ENCODE assay signal across 10 mouse cellular contexts in the genomic region with DNA sequence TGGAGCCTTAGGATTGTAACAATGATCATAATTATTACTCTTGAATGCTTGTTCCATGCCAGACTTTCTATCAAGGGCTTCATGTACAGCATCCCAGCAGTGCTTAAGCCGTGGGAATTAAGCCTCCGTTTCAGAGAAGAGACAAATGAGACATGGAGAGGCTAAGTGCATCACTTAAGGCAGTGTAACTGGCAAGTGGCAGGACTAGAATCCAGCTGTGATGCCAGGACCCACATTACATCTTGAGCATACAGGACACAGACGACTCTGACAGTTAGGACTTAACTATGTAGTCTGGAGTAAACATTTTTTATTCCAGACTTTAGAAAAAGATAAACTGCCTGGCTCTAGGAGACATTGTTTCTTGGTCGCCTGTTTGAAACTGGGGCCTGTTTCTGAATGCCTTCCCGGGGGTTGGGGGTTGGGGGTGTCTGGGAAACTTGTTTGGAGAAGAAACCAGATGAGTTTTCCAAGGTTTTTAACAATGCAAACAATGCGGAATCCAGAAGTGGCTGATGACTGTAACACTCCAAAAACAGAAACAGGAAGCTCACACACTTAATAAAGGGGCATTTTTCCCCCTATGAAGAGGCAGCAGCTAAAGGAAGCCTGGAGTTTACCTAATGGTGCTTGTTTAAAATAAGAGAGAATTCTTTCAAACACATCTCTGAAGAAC. TPM values are rescaled to one million over a fixed set of nuclear protein-coding genes. Genes with fewer than 3 reads are reported as not detected.
DNase-seq lines count a peak whose midpoint lies in the region; ATAC-seq and TF ChIP-seq lines count a peak whose summit lies in the region.
"Had no signal": no experiment of that assay in that cellular context is flagged by ENCODE, and none has a peak within 500 bp of the region (broad histone marks: within the 10 kb centered on the region; RNA-seq: fewer than 3 reads in every experiment).

No protein-coding gene starts in this region.

- ATAC-seq in heart, embryonic 12.5 days (ENCODE audit: insufficient number of reproducible peaks, low FRiP score): no peak
- no peak for ATAC-seq in limb, embryonic 14.5 days (ENCODE audit: low FRiP score, low read depth)
- no peak for ATAC-seq in liver, embryonic 12.5 days
- ATAC-seq: CD4-positive, CD25-positive, alpha-beta regulatory T cell, adult 4 months had no signal

- no peak for TF ChIP-seq POLR2A in bone marrow macrophage, adult 2 months (IDR thresholded peaks at IDR 0.05; ENCODE audit: borderline replicate concordance, low read depth, low read length)
- TF ChIP-seq POLR2A in limb, embryonic 14.5 days (IDR thresholded peaks at IDR 0.05; ENCODE audit: borderline replicate concordance, extremely low read depth, insufficient read depth, insufficient read length): no peak

- TF ChIP-seq CTCF in bone marrow macrophage, adult 2 months (IDR thresholded peaks at IDR 0.05; ENCODE audit: low read depth, low read length): no peak

- H3K9me3 ChIP-seq in heart, embryonic 12.5 days (replicated peaks): no peaks in the 10 kb centered on the region
- no peaks in the 10 kb centered on the region for H3K9me3 ChIP-seq in limb, embryonic 14.5 days (ENCODE audit: control insufficient read depth, low read length)
- H3K9me3 ChIP-seq in liver, embryonic 12.5 days (replicated peaks): no peaks in the 10 kb centered on the region

- peak; percentile 95 for DNase-seq in heart, adult 11 months
- no peak for DNase-seq in heart, postnatal 36 days
- DNase-seq in limb, embryonic 14.5 days (ENCODE audit: low spot score): no peak
- DNase-seq in layer of hippocampus, adult 11-12 months (ENCODE audit: low spot score): no peak
- DNase-seq in T-cell, adult 2 months (ENCODE audit: low spot score): no peak
- DNase-seq: thymus, adult 2 months had no signal

- no peaks in the 10 kb centered on the region for H3K36me3 ChIP-seq in heart, embryonic 12.5 days
- no peaks in the 10 kb centered on the region for H3K36me3 ChIP-seq in limb, embryonic 14.5 days (ENCODE audit: control insufficient read depth, insufficient read depth, low read length)
- no peaks in the 10 kb centered on the region for H3K36me3 ChIP-seq in liver, embryonic 12.5 days

- no peak overlapping the region for H3K4me3 ChIP-seq in bone marrow macrophage, adult 2 months (ENCODE audit: insufficient read depth, low read length)
- no peak overlapping the region for H3K4me3 ChIP-seq in heart, embryonic 12.5 days
- no peak overlapping the region for H3K4me3 ChIP-seq in limb, embryonic 14.5 days (replicated peaks; ENCODE audit: low read length)
- H3K4me3 ChIP-seq in liver, embryonic 12.5 days: no peak overlapping the region

- H3K27ac ChIP-seq in bone marrow macrophage, adult 2 months (ENCODE audit: insufficient read depth, low read depth, low read length): peak overlapping the region; percentile 31
- peak overlapping the region; percentile 71 for H3K27ac ChIP-seq in heart, embryonic 12.5 days (ENCODE audit: poor library complexity, severe bottlenecking)
- H3K27ac ChIP-seq in limb, embryonic 14.5 days (replicated peaks; ENCODE audit: low read depth, low read length): 0 out of 2 replicates have a peak overlapping the region, but pooled peaks have one; percentile 21
- no peak overlapping the region for H3K27ac ChIP-seq in liver, embryonic 12.5 days

- peaks cover 60% of the 10 kb centered on the region for H3K4me1 ChIP-seq in bone marrow macrophage, adult 2 months (ENCODE audit: control insufficient read depth, insufficient read depth, low read length)
- H3K4me1 ChIP-seq in heart, embryonic 12.5 days (replicated peaks): peaks cover 44% of the 10 kb centered on the region
- peaks cover 2% of the 10 kb centered on the region; the same call in 1 of the 2 replicates for H3K4me1 ChIP-seq in limb, embryonic 14.5 days (ENCODE audit: control insufficient read depth, insufficient read depth, low read length)
- H3K4me1 ChIP-seq in liver, embryonic 12.5 days: peaks cover 55% of the 10 kb centered on the region

- 23% methylated on average over 6 of the region's 6 CpGs for WGBS in heart, embryonic 12.5 days
- 37% methylated on average over 6 of the region's 6 CpGs for WGBS in limb, embryonic 14.5 days
- 54% methylated on average over 6 of the region's 6 CpGs for WGBS in liver, embryonic 12.5 days (ENCODE audit: insufficient replicate concordance)

- 0 out of 2 replicates have a peak overlapping the region, but pooled peaks have one; percentile 10 for H3K4me2 ChIP-seq in heart, embryonic 12.5 days
- H3K4me2 ChIP-seq in limb, embryonic 14.5 days (replicated peaks; ENCODE audit: low read depth, low read length, severe bottlenecking): no peak overlapping the region
- H3K4me2 ChIP-seq in liver, embryonic 12.5 days: no peak overlapping the region

- no peak overlapping the region for H3K9ac ChIP-seq in heart, embryonic 12.5 days
- H3K9ac ChIP-seq in limb, embryonic 14.5 days (ENCODE audit: low read depth, low read length, severe bottlenecking): no peak overlapping the region
- no peak overlapping the region for H3K9ac ChIP-seq in liver, embryonic 12.5 days

- H3K27me3 ChIP-seq in heart, embryonic 12.5 days (replicated peaks): no peaks in the 10 kb centered on the region
- H3K27me3 ChIP-seq in limb, embryonic 14.5 days (ENCODE audit: control insufficient read depth, insufficient read depth, low read length): no peaks in the 10 kb centered on the region
- H3K27me3 ChIP-seq in liver, embryonic 12.5 days (replicated peaks): no peaks in the 10 kb centered on the region

- intact Hi-C loops in heart, postnatal 36 days (cut with DNase I): no loop called here

RNA-seq across cellular contexts. Expression of a gene that starts 18.7 kb away (rescaled TPM):
- total RNA-seq in heart, postnatal 36 days (2021): 10 to 100 TPM; 10.2 to 11.3 TPM
- 141 and 156 TPM in 2 replicates for polyA plus RNA-seq in bone marrow macrophage, adult 2 months (2012; ENCODE audit: insufficient read depth, insufficient read length, missing spikeins)
- polyA plus RNA-seq in heart, embryonic 12.5 days (2016; fragmentation: Nextera tagmentation; extraction: Ambion mirVana): 29.9 and 30.2 TPM in 2 replicates
- polyA plus RNA-seq in limb, embryonic 14.5 days (2012; rRNA removed): 29.3 and 32.1 TPM in 2 replicates
- polyA plus RNA-seq in limb, embryonic 14.5 days (2014; fragmentation: Nextera tagmentation; extraction: Ambion mirVana): 39.5 and 46.3 TPM in 2 replicates
- 17.8 and 18.6 TPM in 2 replicates for polyA plus RNA-seq in liver, embryonic 12.5 days (2016; fragmentation: Nextera tagmentation; extraction: Ambion mirVana)
